Mouse (Mus musculus): Measurements from ENCODE around the gene Scap.
"Not testable (repeated sequence)": the region's sequence is repeated elsewhere in the genome, so short reads cannot be mapped to it uniquely, and the experiment has no call there.

The Scap gene

DNA sequence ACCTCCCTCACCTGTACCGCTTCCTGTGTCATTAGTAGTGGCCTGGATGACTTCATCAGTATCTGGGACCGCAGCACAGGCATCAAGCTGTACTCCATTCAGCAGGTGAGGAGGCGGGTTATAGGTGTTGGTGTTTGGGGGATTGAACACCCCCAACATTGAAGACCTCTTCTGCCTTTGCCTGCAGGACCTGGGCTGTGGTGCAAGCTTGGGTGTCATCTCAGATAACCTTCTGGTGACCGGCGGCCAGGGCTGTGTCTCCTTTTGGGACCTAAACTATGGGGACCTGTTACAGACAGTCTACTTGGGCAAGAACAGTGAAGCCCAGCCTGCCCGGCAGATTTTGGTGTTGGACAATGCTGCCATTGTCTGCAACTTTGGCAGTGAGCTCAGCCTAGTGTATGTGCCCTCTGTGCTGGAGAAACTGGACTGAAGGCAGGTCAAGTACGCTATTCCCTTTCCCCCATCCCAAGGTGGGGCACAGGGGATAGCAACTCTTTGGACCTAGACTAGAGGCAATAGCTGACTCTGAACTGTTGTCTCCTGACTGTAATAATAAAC, 51.4 kb downstream of the Scap start:
- DNase-seq: no peak

DNA sequence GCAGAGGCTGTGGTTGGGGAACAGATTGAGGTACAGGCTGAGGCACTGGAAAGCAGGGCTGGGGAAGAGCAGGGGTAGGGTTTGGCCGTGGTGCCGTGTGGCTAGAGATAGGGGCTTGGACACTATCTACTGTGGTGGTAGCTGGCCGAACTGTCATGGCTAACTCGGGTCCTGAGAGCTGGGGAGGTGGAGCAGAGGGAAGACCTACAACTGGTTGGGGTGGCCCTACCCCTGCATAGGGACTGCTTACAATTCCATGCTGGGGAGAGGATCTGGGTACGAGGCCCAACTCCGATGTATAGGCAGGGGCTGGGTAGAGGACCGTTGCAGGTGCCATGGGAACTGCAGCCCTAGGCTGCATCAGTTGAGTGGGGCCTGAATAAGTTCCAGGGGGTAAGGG, 54.9 kb downstream of the Scap start:
- no peak for DNase-seq

DNA sequence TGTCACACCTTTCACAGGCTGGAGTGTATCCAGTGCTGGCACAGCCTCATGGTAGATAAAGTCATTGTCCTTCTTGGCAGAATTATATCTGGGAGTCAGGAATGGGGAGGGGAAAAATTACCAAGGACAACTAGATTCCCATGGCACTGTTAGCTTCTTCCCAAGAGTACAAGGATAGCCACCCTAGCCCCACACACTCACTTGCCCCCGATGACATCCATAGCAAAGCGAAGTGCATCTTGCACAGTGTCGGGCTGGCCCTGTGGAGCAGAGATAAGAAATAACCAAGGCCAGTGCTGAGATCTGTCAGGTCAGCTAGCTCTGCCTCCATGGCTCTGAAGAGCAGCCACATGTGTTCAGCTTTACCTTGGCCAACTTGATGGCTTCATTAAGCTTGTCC, 57.8 kb downstream of the Scap start:
- DNase-seq: no peak

DNA sequence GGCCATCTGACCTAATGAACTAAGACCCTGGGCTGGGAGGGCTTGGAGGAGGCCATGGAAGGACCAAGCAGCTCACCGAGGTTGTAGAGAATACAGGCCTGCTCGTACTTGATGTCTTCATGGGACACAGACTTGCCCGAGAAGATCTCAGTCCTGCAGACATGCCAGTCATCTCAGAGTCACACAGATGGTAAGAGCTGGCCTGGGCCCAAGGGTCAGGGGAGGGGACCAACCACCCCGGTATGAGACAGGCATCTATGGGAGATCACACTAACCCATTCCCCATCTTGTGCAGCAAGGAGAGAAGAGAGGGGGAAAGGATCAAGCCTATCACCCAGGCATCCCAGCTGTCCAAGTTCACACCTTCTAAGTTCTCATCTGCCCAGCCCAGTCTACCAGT, 60.2 kb downstream of the Scap start:
- no peak for DNase-seq

DNA sequence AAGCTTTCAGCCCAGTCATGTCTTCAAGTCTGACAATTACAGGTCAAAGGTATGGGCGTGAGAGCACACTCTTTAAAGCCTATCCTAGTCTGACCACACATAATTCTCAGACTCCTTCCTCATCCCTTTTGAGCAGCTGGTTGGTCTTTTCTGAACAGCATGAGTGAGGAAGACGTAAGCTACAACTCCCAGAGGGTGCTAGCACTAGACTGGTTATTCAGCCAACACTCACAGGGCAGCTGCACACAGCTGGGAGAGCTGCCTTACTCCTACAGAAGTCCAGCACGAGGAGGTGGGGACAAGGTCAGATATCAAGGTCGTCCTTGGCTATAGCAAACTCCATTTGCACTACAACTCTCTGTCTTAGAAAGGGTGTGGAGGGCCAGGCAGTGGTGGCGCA, 67.6 kb downstream of the Scap start:
- peak; percentile 36 for DNase-seq

DNA sequence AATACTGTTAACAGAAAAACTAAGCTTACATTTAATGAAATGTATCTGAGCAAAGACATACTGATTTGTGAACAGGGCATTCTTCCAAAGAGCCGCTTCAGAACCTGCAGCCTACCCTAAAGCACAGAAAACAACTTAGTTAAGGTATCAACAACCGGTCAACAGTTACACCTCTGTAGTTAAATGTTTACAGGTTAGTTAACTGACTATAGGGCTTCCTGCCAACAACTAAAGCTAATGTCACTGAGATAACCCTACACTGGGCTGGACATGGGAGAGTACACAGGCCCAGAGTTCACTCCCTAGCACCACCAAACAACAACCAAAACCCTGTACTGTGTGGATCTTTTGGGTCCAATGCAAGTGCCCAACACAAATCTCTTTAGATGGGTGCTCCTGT, 69.6 kb downstream of the Scap start:
- DNase-seq: no peak

DNA sequence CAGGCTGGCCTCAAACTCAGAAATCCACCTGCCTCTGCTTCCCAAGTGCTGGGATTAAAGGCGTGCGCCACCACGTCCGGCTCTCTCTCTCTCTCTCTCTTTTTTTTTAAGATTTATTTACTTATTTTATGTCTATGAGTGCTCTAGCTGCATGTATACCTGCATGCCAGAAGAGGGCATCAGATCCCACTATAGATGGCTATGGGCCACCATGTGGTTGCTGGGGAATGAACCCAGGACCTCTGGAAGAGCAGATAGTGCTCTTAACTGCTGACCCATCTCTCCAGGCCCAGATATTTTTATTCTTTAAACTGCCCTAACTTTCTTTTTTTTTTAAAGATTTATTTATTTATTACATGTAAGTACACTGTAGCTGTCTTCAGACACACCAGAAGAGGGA, 70.2 kb downstream of the Scap start:
- not testable (repeated sequence) for DNase-seq

DNA sequence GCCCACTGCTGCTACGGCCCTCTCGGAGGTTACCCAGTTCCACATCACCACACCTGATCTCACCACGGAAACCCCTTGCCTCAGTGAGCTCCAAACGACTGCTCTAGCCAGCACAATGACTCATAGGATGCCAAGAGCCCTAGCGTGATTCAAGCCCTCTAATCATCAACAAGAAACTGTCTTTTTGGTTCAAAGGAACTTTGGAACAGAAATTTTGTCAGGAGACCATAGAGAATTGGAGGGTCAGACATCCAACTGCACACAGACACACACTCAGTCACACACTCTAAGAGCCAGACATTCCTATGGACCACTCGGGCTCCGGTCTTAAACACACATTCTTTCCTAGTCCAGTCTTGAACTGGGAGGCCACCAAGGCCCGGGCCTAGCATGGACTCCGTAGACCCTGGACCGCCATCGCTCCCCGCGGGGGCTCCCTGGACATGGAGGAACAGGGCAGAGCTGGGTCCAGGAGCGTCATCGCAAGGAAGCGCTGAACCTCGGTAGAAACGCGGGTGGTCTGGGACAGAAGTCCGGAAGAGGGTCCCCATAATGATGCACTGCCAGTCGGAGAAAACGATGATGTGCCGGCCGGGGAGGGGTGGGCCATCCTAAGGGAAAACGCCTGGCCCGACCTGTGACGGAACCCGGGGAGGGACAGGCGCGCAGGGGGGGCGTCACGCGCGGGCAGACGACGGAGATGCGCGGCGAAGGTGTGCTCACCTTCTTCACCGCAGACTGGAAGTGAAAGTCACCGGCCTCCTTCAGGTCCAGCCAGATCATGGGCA, 74.4 kb downstream of the Scap start:
- DNase-seq: no peak

DNA sequence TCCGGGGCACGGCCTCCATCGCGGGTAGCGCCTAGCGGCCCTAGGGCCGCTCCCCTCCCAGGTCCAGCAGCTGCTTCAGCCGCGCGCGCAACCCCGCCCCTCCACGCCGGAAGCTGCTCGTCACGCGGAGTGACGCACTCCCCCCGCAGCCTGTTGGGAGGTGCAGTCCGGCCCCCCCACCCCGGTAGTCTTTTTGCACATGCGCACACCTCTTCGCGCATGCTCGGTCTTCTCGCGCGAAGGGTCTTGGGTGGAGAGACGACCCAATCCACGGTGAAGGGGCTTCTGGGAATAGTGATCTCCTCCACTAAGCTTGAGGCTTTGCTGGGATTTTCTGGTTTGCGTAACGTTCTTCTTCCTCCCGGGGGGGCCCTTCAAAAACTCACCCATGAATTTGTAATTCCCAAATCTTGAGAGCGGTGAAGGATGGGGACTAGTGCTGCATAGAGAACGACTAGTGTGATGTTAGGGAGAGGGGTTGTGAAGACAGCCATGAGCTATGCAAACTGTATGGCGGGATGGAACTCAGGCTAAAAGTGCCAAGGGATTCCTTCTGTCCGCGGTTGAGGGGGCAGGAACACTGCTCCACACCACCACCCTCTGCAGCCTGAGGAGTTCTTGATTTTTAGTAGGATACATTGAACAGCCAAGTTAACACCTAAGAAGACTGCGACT, 75.1 kb downstream of the Scap start, which contains the start of gene Ptpn23:
Gene Ptpn23 (minus strand): TSS at position 115 of the 675 bp plus-strand sequence.
- DNase-seq: peak; percentile 97

DNA sequence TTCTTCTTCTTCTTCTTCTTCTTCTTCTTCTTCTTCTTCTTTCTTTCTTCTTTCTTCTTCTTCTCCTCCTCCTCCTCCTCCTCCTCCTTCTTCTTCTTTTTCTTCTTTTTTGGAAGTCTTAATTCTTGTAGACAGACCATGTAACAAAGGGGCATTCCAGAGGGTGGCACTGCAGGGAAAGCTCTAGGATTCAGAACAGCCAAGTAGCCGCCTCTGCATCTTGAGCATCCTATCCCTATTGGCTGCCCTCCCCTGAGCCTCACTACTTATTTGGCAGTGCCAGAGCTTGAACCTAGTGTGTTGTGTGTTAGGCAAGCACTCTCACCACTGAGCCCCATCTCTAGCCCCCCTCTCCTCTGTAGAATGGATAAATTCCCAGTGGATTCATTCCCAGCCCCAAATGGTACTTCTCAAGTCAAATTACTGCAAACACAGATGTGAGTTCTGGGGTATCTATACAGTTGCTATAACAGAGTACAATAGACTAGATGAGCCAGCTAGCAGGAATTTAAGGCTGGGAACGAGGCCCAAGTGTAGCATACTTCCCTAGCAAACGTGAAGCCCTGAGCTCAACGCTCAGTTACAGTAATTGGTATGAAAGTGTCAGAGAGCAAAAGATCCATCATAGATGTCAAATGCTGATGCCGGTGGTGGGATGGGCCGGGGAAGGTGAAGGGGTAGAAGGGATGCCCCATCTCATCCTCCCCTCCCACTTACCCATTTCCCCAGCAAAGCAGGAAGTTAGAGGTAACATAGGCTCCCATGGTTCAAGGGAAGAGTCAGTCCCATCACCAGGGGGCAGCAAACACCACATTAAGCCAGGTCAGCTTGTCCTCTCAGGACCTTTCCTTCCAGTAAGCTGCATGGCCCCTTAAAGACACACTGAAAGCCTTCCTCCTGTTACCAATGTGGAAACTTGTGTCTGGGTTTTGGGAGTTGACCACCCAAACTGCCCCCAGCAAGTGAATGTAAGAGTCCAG, 78.1 kb downstream of the Scap start:
- peak; percentile 86 for DNase-seq

DNA sequence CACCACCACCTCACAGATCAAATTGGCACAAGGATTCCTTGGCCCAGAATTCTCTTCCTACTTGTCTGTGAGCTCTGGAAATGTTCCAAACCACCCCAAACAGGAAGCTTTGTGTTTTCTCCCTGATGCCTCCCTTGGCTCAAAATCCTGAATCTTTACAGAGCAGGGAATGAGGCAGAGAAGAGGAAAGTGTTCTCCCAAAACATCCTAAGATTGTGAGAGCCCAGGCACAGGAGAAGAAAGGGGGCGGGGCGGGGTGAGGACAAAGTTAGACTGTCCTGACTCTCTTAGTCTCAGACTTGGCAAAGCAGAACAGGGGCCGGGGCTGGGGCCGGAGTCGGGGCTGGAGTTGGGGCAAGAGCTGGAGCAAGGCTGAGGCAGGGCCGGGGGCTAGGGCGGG, 79.8 kb downstream of the Scap start:
- no peak for DNase-seq

DNA sequence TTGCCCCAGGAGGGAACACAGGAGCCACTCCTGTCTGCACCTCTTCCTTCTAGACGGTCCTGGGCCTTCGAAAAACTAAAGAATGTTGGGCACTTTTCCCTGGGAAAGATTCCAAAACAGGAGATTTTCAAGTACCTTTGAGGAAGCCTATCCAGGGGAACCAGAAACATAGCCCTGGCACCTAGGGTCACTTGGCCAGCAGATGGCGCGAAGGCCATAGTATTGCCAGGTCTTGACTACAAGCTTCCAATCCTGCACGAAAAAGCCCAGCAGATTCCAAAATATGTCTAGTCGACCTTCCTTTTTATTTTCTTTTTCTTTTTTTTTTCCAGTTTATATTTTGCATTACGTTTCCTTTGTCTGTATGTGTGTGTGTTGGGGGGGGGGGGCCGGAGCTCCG, 80.7 kb downstream of the Scap start:
- DNase-seq: peak; percentile 67

DNA sequence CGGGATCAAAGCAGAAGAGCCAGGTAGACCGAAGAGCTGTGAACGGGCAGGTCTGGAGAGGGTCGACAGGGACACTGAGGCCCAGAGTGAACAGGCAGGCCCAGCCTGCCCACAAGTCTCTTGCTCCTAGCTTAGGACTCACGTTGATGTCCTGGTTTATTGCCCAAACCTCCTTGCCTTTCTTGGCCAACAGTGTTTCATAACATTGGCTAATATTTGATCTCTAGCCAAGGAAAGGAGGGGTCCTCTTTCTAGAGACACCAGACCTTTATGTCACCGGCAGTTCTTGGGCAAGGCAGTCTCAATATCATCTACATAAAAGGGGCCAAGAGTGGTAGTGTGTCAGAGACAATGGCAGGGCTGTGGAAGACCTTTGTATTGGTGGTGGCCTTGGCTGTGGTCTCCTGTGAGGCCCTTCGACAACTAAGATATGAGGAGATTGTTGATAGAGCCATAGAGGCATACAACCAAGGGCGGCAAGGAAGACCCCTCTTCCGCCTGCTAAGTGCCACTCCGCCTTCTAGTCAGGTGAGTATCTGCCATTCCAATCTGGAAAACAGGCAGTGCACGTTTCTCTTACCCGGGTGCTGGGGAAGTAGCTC, 86.5 kb downstream of the Scap start, which contains the start of gene Ngp:
Gene Ngp (plus strand): TSS at position 237 of the 602 bp plus-strand sequence.
- no peak for DNase-seq

DNA sequence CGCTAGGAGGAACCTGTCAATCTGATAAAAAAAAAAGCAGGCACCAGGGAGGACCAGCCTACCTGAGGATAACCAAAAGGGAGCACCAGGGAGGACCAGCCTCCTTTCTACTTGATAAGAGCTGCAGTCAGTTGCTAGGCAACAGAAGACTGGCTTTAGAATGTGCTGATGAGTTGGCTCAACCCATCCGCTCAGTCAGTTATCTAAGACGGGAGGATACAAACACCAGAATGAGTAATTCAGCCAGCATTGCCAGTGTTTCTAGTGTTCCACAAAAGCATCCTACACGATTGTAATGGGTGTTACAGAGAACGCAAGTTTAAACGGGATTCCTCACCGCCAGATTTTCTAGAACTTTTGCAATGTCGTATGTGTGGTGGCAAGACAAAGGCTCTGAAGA, 98.2 kb downstream of the Scap start:
- DNase-seq: no peak

DNA sequence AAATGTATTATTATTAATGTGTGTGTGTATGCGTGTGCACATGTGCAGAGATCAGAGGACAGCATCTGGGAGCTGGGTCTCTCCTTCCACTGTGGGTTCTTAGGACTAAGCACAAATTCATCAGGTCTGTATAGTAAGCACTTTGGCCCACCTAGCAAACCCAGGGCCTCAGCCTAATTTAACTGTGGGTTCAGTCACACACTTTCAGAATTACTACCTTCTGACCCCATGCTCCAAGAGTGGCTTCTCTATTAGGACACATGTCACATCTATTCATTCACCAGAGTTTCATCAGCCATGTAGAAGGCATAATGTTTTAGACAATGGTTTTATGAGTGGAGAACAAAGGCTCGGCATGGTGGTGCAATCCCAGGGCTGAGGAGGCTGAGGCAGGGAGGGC, 100.0 kb downstream of the Scap start:
- no peak for DNase-seq
